Mouse (Mus musculus) embryonic facial prominence, embryonic 14.5 days (tissue): ENCODE data around the gene Sgip1. TPM values are rescaled to one million over a fixed set of nuclear protein-coding genes. Genes with fewer than 3 reads are reported as not detected.
A peak's percentile ranks its signal among the peaks of the same experiment; 100 is the strongest.

Source experiments
- ATAC-seq: fragments of 200-750 bp; cut with Nextera tagmentation; 2 replicates; pipeline ENCODE4 v1.8.0; 2017; ENCODE audit warnings: low read depth, moderate number of reproducible peaks, moderate TSS enrichment
- DNase-seq: peaks from one replicate; pipeline ENCODE4 v3.0.0-alpha.2; 2015; ENCODE audit warnings: low spot score
- H3K27ac ChIP-seq: fragments of 300-500 bp; sonication (generic); replicated peaks from 2 replicates; pipeline ENCODE4 v1.5.1; 2014; ENCODE audit warnings: low read depth, mild to moderate bottlenecking, low read length, moderate library complexity
- H3K27me3 ChIP-seq: fragments of 300-500 bp; sonication (generic); replicated peaks from 2 replicates; pipeline ENCODE4 v1.6.1; 2014; ENCODE audit warnings: low read length; ENCODE audit not compliant: control insufficient read depth, insufficient read depth
- H3K36me3 ChIP-seq: fragments of 300-500 bp; sonication (generic); 2 replicates; pipeline ENCODE4 v1.6.1; 2014; ENCODE audit warnings: low read length, mixed read lengths; ENCODE audit not compliant: control insufficient read depth, insufficient read depth
- H3K4me1 ChIP-seq: fragments of 300-500 bp; sonication (generic); 2 replicates; pipeline ENCODE4 v1.6.1; 2014; ENCODE audit warnings: antibody characterized with exemption, low read length; ENCODE audit not compliant: control insufficient read depth, insufficient read depth
- H3K4me2 ChIP-seq: fragments of 300-500 bp; sonication (generic); 2 replicates; pipeline ENCODE4 v1.6.1; 2014; ENCODE audit warnings: low read depth, mild to moderate bottlenecking, low read length, moderate library complexity, mixed read lengths
- H3K4me3 ChIP-seq: fragments of 300-500 bp; sonication (generic); 2 replicates; pipeline ENCODE4 v1.5.1; 2014; ENCODE audit warnings: low read depth, mild to moderate bottlenecking, low read length
- H3K9ac ChIP-seq: fragments of 300-500 bp; sonication (generic); 2 replicates; pipeline ENCODE4 v1.6.1; 2014; ENCODE audit warnings: low read depth, mild to moderate bottlenecking, low read length, moderate library complexity, mixed read lengths
- H3K9me3 ChIP-seq: fragments of 300-500 bp; sonication (generic); 2 replicates; pipeline ENCODE4 v1.6.1; 2016; ENCODE audit warnings: low read length; ENCODE audit not compliant: control insufficient read depth
- WGBS: fragments of 180-500 bp; shearing (Covaris S2); extraction: QIAGEN DNeasy Blood & Tissue Kit; methylation state at CpG from one replicate; pipeline ENCODE4 v1.1.7; 2014; 5-methylcytosine and 5-hydroxymethylcytosine counted together
- polyA plus RNA-seq: library from polyadenylated mRNA; unstranded; fragments of >200 nt; fragmentation: Nextera tagmentation; extraction: Ambion mirVana; gene quantifications from 2 replicates; pipeline ENCODE4 v1.2.1, GENCODE M21; 2014

Gene Sgip1
- polyA plus RNA-seq, 1 experiment from 2014 or later: 4.0 TPM

DNA sequence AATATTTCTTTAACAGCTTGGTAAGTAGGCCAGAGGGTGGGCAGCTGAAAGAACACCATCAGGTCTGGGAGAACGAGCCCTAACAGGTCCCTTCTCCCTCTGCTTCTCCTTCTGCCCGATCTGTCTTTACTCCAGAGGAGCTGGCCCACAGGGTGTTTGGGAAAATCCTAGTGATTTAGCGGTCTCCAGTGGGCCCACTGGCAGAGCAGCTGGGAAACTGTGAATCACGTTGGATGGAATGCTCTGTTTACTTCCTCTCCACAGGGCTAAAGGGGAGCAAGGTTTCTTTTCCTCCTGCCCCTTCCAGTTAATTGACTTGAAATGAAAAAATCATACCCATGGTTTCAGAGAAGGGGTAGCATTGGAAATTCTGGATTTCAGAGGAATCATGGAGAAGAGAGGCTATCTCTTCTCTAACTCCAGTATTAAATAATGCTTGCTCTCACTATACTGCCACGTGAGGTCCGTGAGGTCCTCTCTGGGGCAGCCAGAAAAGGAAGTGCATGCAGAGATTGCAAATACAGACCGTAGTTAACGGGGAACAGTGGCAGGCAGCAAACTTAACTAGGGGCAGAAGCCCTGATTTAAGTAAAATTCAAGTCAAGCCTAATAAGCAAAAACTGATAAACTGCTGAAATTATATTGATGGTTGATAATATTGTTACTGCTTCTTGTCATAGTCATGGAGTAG lies 51.1 kb downstream of the Sgip1 start:
- Histone ChIP-seq H3K4me3 (no peak overlapping the region), H3K9me3 (no peaks in the 10 kb centered on the region), H3K27me3 (no peaks in the 10 kb centered on the region), H3K4me1 (no peaks in the 10 kb centered on the region), H3K4me2 (no peak overlapping the region), H3K27ac (no peak overlapping the region), H3K9ac (no peak overlapping the region), H3K36me3 (no peaks in the 10 kb centered on the region)
- no peak for DNase-seq
- WGBS: 63% methylated on average over 8 of the region's 8 CpGs
- ATAC-seq: no peak

DNA sequence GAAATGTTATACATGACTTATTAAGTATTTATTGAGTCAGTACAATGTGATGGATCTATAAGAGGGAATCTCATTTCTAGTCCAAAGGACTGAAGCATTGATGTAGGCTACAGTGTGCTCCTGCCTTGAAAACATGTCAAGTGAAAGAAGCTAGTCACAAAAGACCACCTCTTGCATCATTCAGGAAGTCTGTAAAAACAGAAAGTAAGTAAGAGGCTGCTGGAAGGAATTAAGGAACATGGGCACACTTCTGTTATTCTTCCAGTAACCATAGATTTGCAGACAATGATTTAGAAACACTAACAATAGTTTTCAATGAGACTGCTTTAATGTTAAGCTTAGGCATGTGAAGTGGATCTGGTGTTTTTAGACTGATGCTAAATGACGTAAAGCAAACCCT lies 60.4 kb downstream of the Sgip1 start:
- no peak for ATAC-seq
- DNase-seq: no peak
- no peak overlapping the region for H3K27ac ChIP-seq
- no peaks in the 10 kb centered on the region for H3K4me1 ChIP-seq
- H3K9ac ChIP-seq: no peak overlapping the region
- H3K4me2 ChIP-seq: no peak overlapping the region
- no peaks in the 10 kb centered on the region for H3K9me3 ChIP-seq
- no peaks in the 10 kb centered on the region for H3K27me3 ChIP-seq
- H3K36me3 ChIP-seq: no peaks in the 10 kb centered on the region
- H3K4me3 ChIP-seq: no peak overlapping the region
- WGBS: 70% methylated on average over 1 of the region's 1 CpGs

DNA sequence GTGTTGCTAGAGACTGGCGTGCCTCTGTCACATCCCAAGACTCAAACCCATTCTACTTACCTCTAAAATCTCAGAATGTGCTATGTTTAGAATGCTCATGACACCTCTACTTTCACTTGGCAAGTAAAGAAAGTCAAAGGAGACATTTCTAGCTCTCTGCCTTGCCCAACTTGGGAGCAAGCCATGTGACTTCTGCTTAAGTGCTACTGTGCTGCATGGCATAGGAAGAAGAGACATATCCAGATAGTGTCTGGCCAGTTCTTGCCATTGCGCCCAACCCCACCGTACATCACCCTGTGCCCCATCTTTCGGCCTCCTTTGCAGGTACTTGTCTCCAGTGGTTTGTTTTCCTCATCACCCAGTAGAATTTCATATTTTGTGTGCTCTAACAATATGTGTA lies 60.8 kb downstream of the Sgip1 start:
- H3K4me2 ChIP-seq: no peak overlapping the region
- H3K27me3 ChIP-seq: no peaks in the 10 kb centered on the region
- no peaks in the 10 kb centered on the region for H3K9me3 ChIP-seq
- ATAC-seq (no peak), DNase-seq (no peak)
- H3K4me3 ChIP-seq: no peak overlapping the region
- WGBS: 96% methylated on average over 4 of the region's 4 CpGs
- H3K27ac ChIP-seq: no peak overlapping the region
- H3K36me3 ChIP-seq: no peaks in the 10 kb centered on the region
- no peaks in the 10 kb centered on the region for H3K4me1 ChIP-seq
- H3K9ac ChIP-seq: no peak overlapping the region

DNA sequence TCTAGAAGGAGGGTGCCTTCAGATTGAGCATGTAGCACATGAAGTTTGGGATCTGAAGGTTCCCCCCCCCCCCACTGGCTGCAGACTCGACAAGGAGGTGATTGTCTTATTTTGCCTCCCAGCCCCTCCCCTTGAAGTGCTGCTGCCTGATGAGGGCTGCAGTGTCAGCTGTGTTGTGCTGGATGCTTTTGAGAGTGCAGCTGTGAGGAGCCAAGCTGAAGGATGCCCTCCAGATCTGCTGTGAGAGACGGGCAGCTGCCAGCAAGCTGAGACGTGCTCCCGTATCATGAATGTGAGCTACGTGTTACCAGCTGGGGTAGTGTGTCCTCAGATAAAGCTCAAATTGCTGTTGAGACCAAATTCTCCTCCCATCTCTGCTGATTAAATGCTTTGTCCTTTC lies 63.5 kb downstream of the Sgip1 start:
- 40% methylated on average over 5 of the region's 5 CpGs for WGBS
- DNase-seq (peak; percentile 70), ATAC-seq (0 out of 2 replicates have a peak, but pooled peaks have one; percentile 72)
- Histone ChIP-seq H3K27me3 (no peaks in the 10 kb centered on the region), H3K27ac (no peak overlapping the region), H3K4me2 (no peak overlapping the region), H3K4me1 (no peaks in the 10 kb centered on the region), H3K4me3 (no peak overlapping the region), H3K9ac (no peak overlapping the region), H3K9me3 (no peaks in the 10 kb centered on the region), H3K36me3 (no peaks in the 10 kb centered on the region)

DNA sequence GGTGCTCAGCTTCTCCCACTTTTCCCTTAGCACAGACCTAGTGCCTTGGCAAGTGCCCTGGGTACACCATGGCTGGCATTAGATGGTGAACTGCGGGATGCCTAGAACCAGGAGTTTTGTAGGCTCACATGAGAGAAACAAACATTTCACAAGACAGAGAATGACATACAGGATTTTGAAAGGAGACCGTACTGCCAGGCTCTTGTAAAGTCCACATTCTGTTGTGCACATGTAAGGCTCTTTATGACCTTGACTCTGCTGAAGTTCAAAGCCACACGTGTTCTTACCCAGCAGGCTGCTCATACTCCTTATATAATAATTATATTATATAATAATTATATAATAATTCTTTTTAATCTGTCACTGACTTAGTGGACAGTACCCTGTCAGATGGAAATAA lies 65.9 kb downstream of the Sgip1 start:
- H3K4me2 ChIP-seq: no peak overlapping the region
- no peak overlapping the region for H3K9ac ChIP-seq
- no peaks in the 10 kb centered on the region for H3K36me3 ChIP-seq
- H3K27ac ChIP-seq: no peak overlapping the region
- H3K4me3 ChIP-seq: no peak overlapping the region
- no peaks in the 10 kb centered on the region; the same call in 1 of the 2 replicates for H3K4me1 ChIP-seq
- H3K9me3 ChIP-seq: no peaks in the 10 kb centered on the region
- DNase-seq: no peak
- ATAC-seq: no peak
- 83% methylated on average over 3 of the region's 3 CpGs for WGBS
- H3K27me3 ChIP-seq: no peaks in the 10 kb centered on the region

DNA sequence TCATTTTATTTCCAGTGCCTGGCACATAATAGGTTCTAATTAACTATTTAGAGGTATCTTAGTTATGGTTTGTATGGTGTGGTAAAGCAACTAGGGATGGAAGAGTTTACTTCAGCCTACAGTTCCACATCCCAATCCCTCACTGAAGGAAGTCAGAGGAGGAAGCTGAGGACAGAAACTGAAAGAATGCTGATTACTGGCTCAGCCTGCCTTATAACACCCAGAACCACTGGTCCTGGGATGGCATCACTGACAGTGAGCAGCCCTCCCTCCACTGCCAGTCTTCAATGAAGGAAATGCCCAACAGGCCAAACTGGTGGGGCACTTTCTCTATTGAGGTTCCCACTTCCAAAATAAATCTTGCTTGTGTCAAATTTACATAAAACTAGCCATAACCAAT lies 67.2 kb downstream of the Sgip1 start:
- H3K27ac ChIP-seq: no peak overlapping the region
- DNase-seq (no peak), ATAC-seq (no peak)
- H3K4me2 ChIP-seq: no peak overlapping the region
- no peaks in the 10 kb centered on the region for H3K9me3 ChIP-seq
- no peak overlapping the region for H3K4me3 ChIP-seq
- no peak overlapping the region for H3K9ac ChIP-seq
- peaks cover 3% of the 10 kb centered on the region; the same call in 1 of the 2 replicates for H3K4me1 ChIP-seq
- H3K36me3 ChIP-seq: no peaks in the 10 kb centered on the region
- H3K27me3 ChIP-seq: no peaks in the 10 kb centered on the region

DNA sequence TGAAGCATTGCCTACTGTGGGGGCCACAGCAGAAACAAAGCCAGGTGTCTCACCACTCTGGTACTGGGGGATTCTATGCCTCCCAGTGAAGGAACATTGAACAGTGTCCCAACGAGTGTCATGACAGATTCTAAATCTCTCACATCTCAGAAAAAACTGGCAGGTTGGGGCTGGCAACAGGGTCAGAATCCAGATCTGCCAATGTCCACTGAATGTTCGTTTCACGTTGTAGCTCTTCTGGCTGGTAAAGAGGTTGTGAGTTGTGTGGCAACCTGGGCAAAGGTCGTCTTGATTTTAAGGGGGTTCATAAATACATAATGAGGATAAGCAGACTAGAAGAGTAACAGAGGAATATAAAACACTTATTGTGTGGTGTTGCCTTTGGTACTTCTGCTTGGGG lies 68.2 kb downstream of the Sgip1 start:
- peaks cover 3% of the 10 kb centered on the region; the same call in 1 of the 2 replicates for H3K4me1 ChIP-seq
- DNase-seq: no peak
- WGBS: 65% methylated on average over 4 of the region's 4 CpGs
- H3K4me2 ChIP-seq: no peak overlapping the region
- ATAC-seq: no peak
- no peak overlapping the region for H3K27ac ChIP-seq
- H3K4me3 ChIP-seq: no peak overlapping the region
- no peaks in the 10 kb centered on the region for H3K36me3 ChIP-seq
- no peak overlapping the region for H3K9ac ChIP-seq
- no peaks in the 10 kb centered on the region for H3K27me3 ChIP-seq
- no peaks in the 10 kb centered on the region for H3K9me3 ChIP-seq

DNA sequence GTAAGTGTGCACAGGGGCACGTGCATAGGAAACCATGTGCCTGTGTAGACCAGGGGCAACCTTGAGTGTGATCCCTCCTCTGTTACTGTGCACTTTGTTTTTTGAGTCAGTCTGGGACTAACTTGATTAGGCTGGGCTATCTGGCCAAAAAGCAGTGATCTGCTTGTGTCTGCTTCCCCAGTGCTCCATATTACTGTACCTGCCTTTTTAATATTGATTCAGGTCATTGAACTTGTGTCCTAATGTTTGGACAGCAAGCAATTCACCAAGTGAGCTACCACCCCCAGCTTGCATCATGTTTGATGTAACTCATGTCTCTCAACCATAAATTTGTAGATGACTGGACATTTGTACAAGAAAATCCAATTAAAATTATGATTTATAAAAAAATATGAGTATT lies 69.2 kb downstream of the Sgip1 start:
- ATAC-seq (no peak), DNase-seq (no peak)
- no peaks in the 10 kb centered on the region for H3K9me3 ChIP-seq
- peaks cover 3% of the 10 kb centered on the region; the same call in 1 of the 2 replicates for H3K4me1 ChIP-seq
- H3K27ac ChIP-seq: no peak overlapping the region
- no peak overlapping the region for H3K4me2 ChIP-seq
- no peak overlapping the region for H3K4me3 ChIP-seq
- H3K36me3 ChIP-seq: no peaks in the 10 kb centered on the region
- WGBS: 76% methylated on average over 1 of the region's 1 CpGs
- H3K9ac ChIP-seq: no peak overlapping the region
- H3K27me3 ChIP-seq: no peaks in the 10 kb centered on the region
